ENCODE assay signal across 8 mouse cellular contexts in the genomic region with DNA sequence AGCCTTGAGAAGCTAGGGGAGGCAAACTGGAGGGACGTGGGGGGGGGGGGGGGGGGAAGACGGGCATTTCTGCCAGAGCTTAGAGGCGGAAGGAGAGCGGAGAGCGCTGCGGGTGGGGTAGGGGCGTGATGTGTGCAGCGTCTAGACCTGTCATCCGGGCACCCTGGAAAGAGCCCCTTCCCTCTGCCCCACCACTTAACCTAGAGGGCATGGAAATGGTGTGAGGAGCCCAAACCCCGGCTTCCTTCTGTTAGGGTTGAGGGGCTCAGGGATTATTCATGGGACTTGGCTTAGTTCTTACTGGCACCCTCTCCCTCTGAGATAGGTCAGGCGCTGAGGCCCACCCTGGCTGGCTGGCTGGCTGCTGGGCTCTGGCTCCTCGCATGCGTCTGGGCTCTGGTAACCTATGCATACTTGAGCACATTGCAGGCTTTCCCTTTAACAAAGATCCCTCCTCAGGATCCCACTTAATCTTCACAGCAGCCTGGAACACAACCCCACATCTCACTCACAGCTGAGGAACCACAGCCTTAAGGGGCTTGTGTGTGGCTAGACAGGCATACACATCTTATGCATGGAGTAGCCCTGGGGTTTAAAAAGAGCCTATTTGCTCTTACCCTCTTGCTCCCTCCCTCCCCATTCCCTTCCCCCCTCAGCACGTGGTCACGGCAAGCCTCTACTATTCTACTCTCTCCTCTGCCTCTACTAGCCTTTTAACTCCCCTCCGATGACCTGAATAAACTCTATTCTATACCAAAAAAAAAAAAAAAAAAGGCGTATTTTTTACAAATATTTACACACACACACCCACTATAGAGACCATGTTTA. TPM values are rescaled to one million over a fixed set of nuclear protein-coding genes. Genes with fewer than 3 reads are reported as not detected.
DNase-seq lines count a peak whose midpoint lies in the region; ATAC-seq and TF ChIP-seq lines count a peak whose summit lies in the region.

No protein-coding gene starts in this region.

- no peak for ATAC-seq in liver, embryonic 11.5 days (replicated peaks; ENCODE audit: low FRiP score)
- ATAC-seq in embryonic facial prominence, embryonic 15.5 days (ENCODE audit: insufficient number of reproducible peaks, low FRiP score, low TSS enrichment, low read depth), result no peak
- ATAC-seq in intestine, postnatal 0 days, result no peak
- no peak for ATAC-seq in stomach, embryonic 15.5 days (ENCODE audit: insufficient read depth, low FRiP score, low read depth)

- no peak for TF ChIP-seq CTCF in intestine, postnatal 0 days (IDR thresholded peaks at IDR 0.05; ENCODE audit: low read depth)

- no peak for DNase-seq in liver, embryonic 11.5 days (ENCODE audit: low spot score)
- DNase-seq in liver, result no peak
- no peak for DNase-seq in frontal cortex, postnatal 14 days (ENCODE audit: low spot score in 2 of 2)
- no peak for DNase-seq in T-cell, adult 2 months (ENCODE audit: low spot score)
- no peak for DNase-seq in kidney, adult 11 months

- H3K4me1 ChIP-seq in liver, embryonic 11.5 days (replicated peaks; ENCODE audit: control insufficient read depth, insufficient read depth, low read length), result peaks cover 49% of the 10 kb centered on the region
- H3K4me1 ChIP-seq in embryonic facial prominence, embryonic 15.5 days, result peaks cover 72% of the 10 kb centered on the region
- H3K4me1 ChIP-seq in intestine, postnatal 0 days (replicated peaks; ENCODE audit: control insufficient read depth, insufficient read depth, low read length), result peaks cover 20% of the 10 kb centered on the region
- peaks cover 61% of the 10 kb centered on the region for H3K4me1 ChIP-seq in stomach, embryonic 15.5 days

- WGBS in liver, embryonic 11.5 days, result 38% methylated on average over 17 of the region's 17 CpGs
- WGBS in embryonic facial prominence, embryonic 15.5 days, result 22% methylated on average over 17 of the region's 17 CpGs
- WGBS in intestine, postnatal 0 days, result 34% methylated on average over 17 of the region's 17 CpGs
- 29% methylated on average over 15 of the region's 17 CpGs for whole genome bisulfite sequencing in stomach, embryonic 15.5 days

- H3K27me3 ChIP-seq in liver, embryonic 11.5 days (replicated peaks; ENCODE audit: control insufficient read depth, insufficient read depth, low read length), result no peaks in the 10 kb centered on the region; the same call in 1 of the 2 replicates
- no peaks in the 10 kb centered on the region for H3K27me3 ChIP-seq in embryonic facial prominence, embryonic 15.5 days
- no peaks in the 10 kb centered on the region for H3K27me3 ChIP-seq in intestine, postnatal 0 days (replicated peaks; ENCODE audit: control insufficient read depth, insufficient read depth, low read length)
- H3K27me3 ChIP-seq in stomach, embryonic 15.5 days (replicated peaks), result no peaks in the 10 kb centered on the region

- H3K4me2 ChIP-seq in liver, embryonic 11.5 days, result peak overlapping the region; percentile 24; the same call in 1 of the 2 replicates
- H3K4me2 ChIP-seq in embryonic facial prominence, embryonic 15.5 days (replicated peaks), result peak overlapping the region; percentile 30
- H3K4me2 ChIP-seq in intestine, postnatal 0 days (replicated peaks; ENCODE audit: low read depth), result peak overlapping the region; percentile 24; the same call in 1 of the 2 replicates
- H3K4me2 ChIP-seq in stomach, embryonic 15.5 days, result peak overlapping the region; percentile 85; the same call in 1 of the 2 replicates

- H3K9me3 ChIP-seq in liver, embryonic 11.5 days (ENCODE audit: control insufficient read depth, low read length), result no peaks in the 10 kb centered on the region
- H3K9me3 ChIP-seq in embryonic facial prominence, embryonic 15.5 days (replicated peaks), result no peaks in the 10 kb centered on the region
- no peaks in the 10 kb centered on the region for H3K9me3 ChIP-seq in intestine, postnatal 0 days (ENCODE audit: control insufficient read depth)
- no peaks in the 10 kb centered on the region for H3K9me3 ChIP-seq in stomach, embryonic 15.5 days

- H3K9ac ChIP-seq in liver, embryonic 11.5 days (ENCODE audit: low read depth, low read length), result no peak overlapping the region; the same call in 1 of the 2 replicates
- no peak overlapping the region for H3K9ac ChIP-seq in embryonic facial prominence, embryonic 15.5 days
- no peak overlapping the region for H3K9ac ChIP-seq in intestine, postnatal 0 days (ENCODE audit: low read depth, low read length)
- no peak overlapping the region for H3K9ac ChIP-seq in stomach, embryonic 15.5 days

- H3K36me3 ChIP-seq in liver, embryonic 11.5 days (ENCODE audit: control insufficient read depth, insufficient read depth, low read length), result no peaks in the 10 kb centered on the region
- no peaks in the 10 kb centered on the region for H3K36me3 ChIP-seq in embryonic facial prominence, embryonic 15.5 days
- H3K36me3 ChIP-seq in intestine, postnatal 0 days (ENCODE audit: control insufficient read depth, insufficient read depth), result no peaks in the 10 kb centered on the region
- H3K36me3 ChIP-seq in stomach, embryonic 15.5 days, result no peaks in the 10 kb centered on the region

- H3K4me3 ChIP-seq in liver, embryonic 11.5 days (ENCODE audit: low read depth, low read length), result no peak overlapping the region
- no peak overlapping the region for H3K4me3 ChIP-seq in embryonic facial prominence, embryonic 15.5 days (replicated peaks)
- H3K4me3 ChIP-seq in intestine, postnatal 0 days (ENCODE audit: low read depth, low read length), result no peak overlapping the region; the same call in 1 of the 2 replicates
- H3K4me3 ChIP-seq in stomach, embryonic 15.5 days (replicated peaks), result no peak overlapping the region

- H3K27ac ChIP-seq in liver, embryonic 11.5 days (ENCODE audit: low read depth, low read length), result peak overlapping the region; percentile 82
- peak overlapping the region; percentile 99 for H3K27ac ChIP-seq in embryonic facial prominence, embryonic 15.5 days (replicated peaks)
- peak overlapping the region; percentile 15; the same call in 1 of the 2 replicates for H3K27ac ChIP-seq in intestine, postnatal 0 days (ENCODE audit: low read depth, low read length)
- H3K27ac ChIP-seq in stomach, embryonic 15.5 days, result peak overlapping the region; percentile 98

RNA-seq across cellular contexts. Expression of gene Ptma, which starts 24.1 kb away (rescaled TPM):
- polyA plus RNA-seq in liver, embryonic 11.5 days (2014; fragmentation: Nextera tagmentation; extraction: Ambion mirVana), result 2,666 and 2,805 TPM in 2 replicates
- polyA plus RNA-seq in embryonic facial prominence, embryonic 15.5 days (2015; fragmentation: Nextera tagmentation; extraction: Ambion mirVana), result 1,945 and 2,079 TPM in 2 replicates
- polyA plus RNA-seq in intestine, postnatal 0 days (2015; fragmentation: Nextera tagmentation; extraction: Ambion mirVana), result 1,008 and 1,098 TPM in 2 replicates
- 2,449 and 2,521 TPM in 2 replicates for polyA plus RNA-seq in stomach, embryonic 15.5 days (2015; fragmentation: Nextera tagmentation; extraction: Ambion mirVana)

Comparison
In these comparisons a context has a peak if more than half of its experiments do, and no peak if none do; other contexts are left out.
1. H3K27ac ChIP-seq: peak in every context shown above with its lines; median percentile 99 in embryonic facial prominence, embryonic 15.5 days; 98 in stomach, embryonic 15.5 days; 82 in liver, embryonic 11.5 days; 15 in intestine, postnatal 0 days.
2. H3K4me2 ChIP-seq: peak in every context shown above with its lines; median percentile 85 in stomach, embryonic 15.5 days; 30 in embryonic facial prominence, embryonic 15.5 days; 24 in liver, embryonic 11.5 days; 24 in intestine, postnatal 0 days.